In the genomic region with DNA sequence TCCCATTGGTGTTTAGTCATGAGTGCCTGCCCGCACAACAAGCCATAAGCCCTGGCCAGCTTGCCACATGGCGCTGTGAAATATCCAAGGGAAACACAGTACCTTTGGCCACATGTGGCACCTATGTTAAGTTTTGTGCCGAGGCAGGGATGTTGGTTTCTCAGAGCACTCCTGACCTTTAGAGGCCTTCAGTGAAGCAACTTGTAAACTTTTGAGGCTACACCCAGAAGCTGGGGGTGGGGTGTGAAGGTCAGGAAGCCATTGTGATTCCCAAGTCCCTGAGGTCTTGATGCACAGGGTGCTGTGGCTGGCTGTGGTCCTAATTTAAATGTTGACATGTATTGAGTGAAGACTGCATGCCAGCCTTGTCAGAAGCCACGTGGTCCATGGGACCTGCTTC, we compare ENCODE assay signal across 15 mouse cellular contexts. TPM values are rescaled to one million over a fixed set of nuclear protein-coding genes. Genes with fewer than 3 reads are reported as not detected.
DNase-seq lines count a peak whose midpoint lies in the region; ATAC-seq lines count a peak whose summit lies in the region.
"Had no signal": no experiment of that assay in that cellular context is flagged by ENCODE, and none has a peak within 500 bp of the region (broad histone marks: within the 10 kb centered on the region; RNA-seq: fewer than 3 reads in every experiment).

No protein-coding gene starts in this region.

- intact Hi-C loops in heart, postnatal 25 days (cut with DNase I): no loop called here

- no peaks in the 10 kb centered on the region for H3K9me3 ChIP-seq in limb, embryonic 12.5 days
- H3K9me3 ChIP-seq in limb, embryonic 10.5 days (replicated peaks): no peaks in the 10 kb centered on the region
- no peaks in the 10 kb centered on the region for H3K9me3 ChIP-seq in intestine, embryonic 16.5 days (ENCODE audit: control insufficient read depth, low read length)
- H3K9me3 ChIP-seq in forebrain, embryonic 14.5 days (replicated peaks; ENCODE audit: control insufficient read depth, low read length): no peaks in the 10 kb centered on the region
- H3K9me3 ChIP-seq: hindbrain, embryonic 12.5 days had no signal

- H3K4me2 ChIP-seq in limb, embryonic 12.5 days: no peak overlapping the region
- no peak overlapping the region for H3K4me2 ChIP-seq in intestine, embryonic 16.5 days (ENCODE audit: low read depth, low read length)
- H3K4me2 ChIP-seq in forebrain, embryonic 14.5 days (ENCODE audit: low read length): no peak overlapping the region
- H3K4me2 ChIP-seq: hindbrain, embryonic 12.5 days had no signal

- no peak overlapping the region for H3K4me3 ChIP-seq in limb, embryonic 12.5 days (replicated peaks)
- H3K4me3 ChIP-seq in limb, embryonic 10.5 days: no peak overlapping the region
- H3K4me3 ChIP-seq in intestine, embryonic 16.5 days (ENCODE audit: low read length): no peak overlapping the region
- no peak overlapping the region for H3K4me3 ChIP-seq in forebrain, embryonic 14.5 days (ENCODE audit: low read depth, low read length)
- H3K4me3 ChIP-seq: erythroblast, embryonic 14.5 days; hindbrain, embryonic 12.5 days had no signal

- peaks cover 10% of the 10 kb centered on the region for H3K4me1 ChIP-seq in limb, embryonic 12.5 days (replicated peaks)
- H3K4me1 ChIP-seq in limb, embryonic 10.5 days: peaks cover 16% of the 10 kb centered on the region
- peaks cover 44% of the 10 kb centered on the region for H3K4me1 ChIP-seq in intestine, embryonic 16.5 days (ENCODE audit: control insufficient read depth, insufficient read depth, low read length)
- H3K4me1 ChIP-seq in forebrain, embryonic 14.5 days (ENCODE audit: control insufficient read depth, insufficient read depth, low read length): no peaks in the 10 kb centered on the region

- H3K9ac ChIP-seq in limb, embryonic 12.5 days (replicated peaks): no peak overlapping the region
- H3K9ac ChIP-seq in intestine, embryonic 16.5 days (ENCODE audit: low read depth, low read length): no peak overlapping the region
- H3K9ac ChIP-seq in forebrain, embryonic 14.5 days (ENCODE audit: low read length): no peak overlapping the region
- H3K9ac ChIP-seq: hindbrain, embryonic 12.5 days; liver, embryonic 14.5 days had no signal

- peak; percentile 91 for DNase-seq in heart, adult 11 months
- no peak for DNase-seq in heart, postnatal 25 days (ENCODE audit: low spot score)
- DNase-seq in limb, embryonic 10.5 days (ENCODE audit: low spot score): no peak
- DNase-seq in ES-CJ7 (ENCODE audit: low read depth, low spot score): peak; percentile 59
- DNase-seq in right cerebral cortex, postnatal 10 days (ENCODE audit: low spot score in 2 of 2): no peak
- DNase-seq in forebrain, embryonic 14.5 days (ENCODE audit: low spot score): no peak
- DNase-seq: B cell, adult 2 months; layer of hippocampus, postnatal 36 days; right cerebral cortex, postnatal 14 days had no signal

- 81% methylated on average over 4 of the region's 4 CpGs for WGBS in limb, embryonic 12.5 days
- WGBS in limb, embryonic 10.5 days: 81% methylated on average over 4 of the region's 4 CpGs
- WGBS in intestine, embryonic 16.5 days: 81% methylated on average over 4 of the region's 4 CpGs
- 92% methylated on average over 4 of the region's 4 CpGs for WGBS in forebrain, embryonic 14.5 days

- H3K36me3 ChIP-seq in limb, embryonic 12.5 days: 0 out of 2 replicates have a peak, but pooled peaks cover 4% of the 10 kb centered on the region
- H3K36me3 ChIP-seq in limb, embryonic 10.5 days: 0 out of 2 replicates have a peak, but pooled peaks cover 2% of the 10 kb centered on the region
- no peaks in the 10 kb centered on the region for H3K36me3 ChIP-seq in intestine, embryonic 16.5 days (ENCODE audit: control insufficient read depth, insufficient read depth, low read length)
- no peaks in the 10 kb centered on the region for H3K36me3 ChIP-seq in forebrain, embryonic 14.5 days (ENCODE audit: control insufficient read depth, insufficient read depth, low read length)
- H3K36me3 ChIP-seq: hindbrain, embryonic 12.5 days had no signal

- ATAC-seq in limb, embryonic 12.5 days (ENCODE audit: insufficient number of reproducible peaks, insufficient read depth, low FRiP score, low TSS enrichment, low read depth): no peak
- ATAC-seq in intestine, embryonic 16.5 days: no peak
- ATAC-seq in forebrain, embryonic 14.5 days: no peak

- no peaks in the 10 kb centered on the region for H3K27me3 ChIP-seq in limb, embryonic 12.5 days
- H3K27me3 ChIP-seq in limb, embryonic 10.5 days (ENCODE audit: low read depth, poor library complexity, severe bottlenecking): no peaks in the 10 kb centered on the region
- H3K27me3 ChIP-seq in intestine, embryonic 16.5 days (replicated peaks; ENCODE audit: control insufficient read depth, insufficient read depth, low read length): no peaks in the 10 kb centered on the region
- no peaks in the 10 kb centered on the region for H3K27me3 ChIP-seq in forebrain, embryonic 14.5 days (replicated peaks; ENCODE audit: control insufficient read depth, insufficient read depth, low read length)
- H3K27me3 ChIP-seq: hindbrain, embryonic 12.5 days had no signal

- H3K27ac ChIP-seq in limb, embryonic 12.5 days: 0 out of 2 replicates have a peak overlapping the region, but pooled peaks have one; percentile 17
- H3K27ac ChIP-seq in limb, embryonic 10.5 days: no peak overlapping the region
- H3K27ac ChIP-seq in intestine, embryonic 16.5 days (ENCODE audit: low read length): peak overlapping the region; percentile 45; the same call in 1 of the 2 replicates
- H3K27ac ChIP-seq in forebrain, embryonic 14.5 days (ENCODE audit: low read depth, low read length): no peak overlapping the region
- H3K27ac ChIP-seq: hindbrain, embryonic 12.5 days; liver, embryonic 14.5 days had no signal

RNA-seq across cellular contexts. Expression of a gene that starts 22.9 kb away (rescaled TPM):
- total RNA-seq in heart, postnatal 25 days (2021): 10 to 100 TPM; 38.7 to 42.3 TPM
- 34.3 and 35.9 TPM in 2 replicates for polyA plus RNA-seq in limb, embryonic 12.5 days (2016; fragmentation: Nextera tagmentation; extraction: Ambion mirVana)
- polyA plus RNA-seq in limb, embryonic 10.5 days (2016; fragmentation: Nextera tagmentation; extraction: Ambion mirVana): 37.5 and 38.0 TPM in 2 replicates
- polyA plus RNA-seq in intestine, embryonic 16.5 days (2015; fragmentation: Nextera tagmentation; extraction: Ambion mirVana): 47.4 and 52.0 TPM in 2 replicates
- polyA plus RNA-seq in forebrain, embryonic 14.5 days (2014; fragmentation: Nextera tagmentation; extraction: Ambion mirVana): 29.5 and 30.6 TPM in 2 replicates

RNA-seq across cellular contexts. Expression of a gene that starts 26.8 kb away (rescaled TPM):
- 10 to 100 TPM; 16.3 to 17.9 TPM for total RNA-seq in heart, postnatal 25 days (2021)
- polyA plus RNA-seq in limb, embryonic 12.5 days (2016; fragmentation: Nextera tagmentation; extraction: Ambion mirVana): 38.2 and 41.5 TPM in 2 replicates
- 43.5 and 44.4 TPM in 2 replicates for polyA plus RNA-seq in limb, embryonic 10.5 days (2016; fragmentation: Nextera tagmentation; extraction: Ambion mirVana)
- polyA plus RNA-seq in intestine, embryonic 16.5 days (2015; fragmentation: Nextera tagmentation; extraction: Ambion mirVana): 26.6 and 26.8 TPM in 2 replicates
- 19.0 and 25.2 TPM in 2 replicates for polyA plus RNA-seq in forebrain, embryonic 14.5 days (2014; fragmentation: Nextera tagmentation; extraction: Ambion mirVana)

RNA-seq across cellular contexts. Expression of a gene that starts 43.4 kb away (rescaled TPM):
- 1 to 10 TPM; 7.5 to 8.1 TPM for total RNA-seq in heart, postnatal 25 days (2021)
- 54.9 and 57.2 TPM in 2 replicates for polyA plus RNA-seq in limb, embryonic 12.5 days (2016; fragmentation: Nextera tagmentation; extraction: Ambion mirVana)
- 56.2 and 59.2 TPM in 2 replicates for polyA plus RNA-seq in limb, embryonic 10.5 days (2016; fragmentation: Nextera tagmentation; extraction: Ambion mirVana)
- 28.5 and 30.4 TPM in 2 replicates for polyA plus RNA-seq in intestine, embryonic 16.5 days (2015; fragmentation: Nextera tagmentation; extraction: Ambion mirVana)
- 49.1 and 58.8 TPM in 2 replicates for polyA plus RNA-seq in forebrain, embryonic 14.5 days (2014; fragmentation: Nextera tagmentation; extraction: Ambion mirVana)

RNA-seq across cellular contexts. Expression of a gene that starts 43.5 kb away (rescaled TPM):
- 10 to 100 TPM; 10.2 to 12.1 TPM for total RNA-seq in heart, postnatal 25 days (2021)
- 40.1 and 44.9 TPM in 2 replicates for polyA plus RNA-seq in limb, embryonic 12.5 days (2016; fragmentation: Nextera tagmentation; extraction: Ambion mirVana)
- polyA plus RNA-seq in limb, embryonic 10.5 days (2016; fragmentation: Nextera tagmentation; extraction: Ambion mirVana): 38.9 and 39.1 TPM in 2 replicates
- 47.1 and 48.4 TPM in 2 replicates for polyA plus RNA-seq in intestine, embryonic 16.5 days (2015; fragmentation: Nextera tagmentation; extraction: Ambion mirVana)
- polyA plus RNA-seq in forebrain, embryonic 14.5 days (2014; fragmentation: Nextera tagmentation; extraction: Ambion mirVana): 26.2 and 27.0 TPM in 2 replicates

RNA-seq across cellular contexts. Expression of a gene that starts 43.8 kb away (rescaled TPM):
- total RNA-seq in heart, postnatal 25 days (2021): 1 to 10 TPM; 2.5 to 2.9 TPM
- polyA plus RNA-seq in limb, embryonic 12.5 days (2016; fragmentation: Nextera tagmentation; extraction: Ambion mirVana): 0.28 and 0.67 TPM in 2 replicates
- polyA plus RNA-seq in limb, embryonic 10.5 days (2016; fragmentation: Nextera tagmentation; extraction: Ambion mirVana): not detected in 2 replicates
- polyA plus RNA-seq in intestine, embryonic 16.5 days (2015; fragmentation: Nextera tagmentation; extraction: Ambion mirVana): 2.7 and 2.9 TPM in 2 replicates
- 2.5 and 4.6 TPM in 2 replicates for polyA plus RNA-seq in forebrain, embryonic 14.5 days (2014; fragmentation: Nextera tagmentation; extraction: Ambion mirVana)
- total RNA-seq: neutrophil, adult 5-6 weeks had no signal
- polyA plus RNA-seq: erythroblast, embryonic 14.5 days had no signal

Comparison
In these comparisons a context has a peak if more than half of its experiments do, and no peak if none do; other contexts are left out.
1. DNase-seq: peak in heart, adult 11 months (single experiment) and ES-CJ7 (single experiment); none in heart, postnatal 25 days (single experiment), limb, embryonic 10.5 days (single experiment), right cerebral cortex, postnatal 10 days (0 of 2) and forebrain, embryonic 14.5 days (single experiment).
2. H3K27ac ChIP-seq: peak in limb, embryonic 12.5 days (single experiment) and intestine, embryonic 16.5 days (single experiment); none in limb, embryonic 10.5 days (single experiment) and forebrain, embryonic 14.5 days (single experiment).